Mouse (Mus musculus): ENCODE measurements at regions not wholly inside any gene's neighbourhood (a gene's known extent, or its start where the extent isn't known, plus 50 kb on each side); places are given as distances from the start of the nearest gene placed in this dataset.

DNA sequence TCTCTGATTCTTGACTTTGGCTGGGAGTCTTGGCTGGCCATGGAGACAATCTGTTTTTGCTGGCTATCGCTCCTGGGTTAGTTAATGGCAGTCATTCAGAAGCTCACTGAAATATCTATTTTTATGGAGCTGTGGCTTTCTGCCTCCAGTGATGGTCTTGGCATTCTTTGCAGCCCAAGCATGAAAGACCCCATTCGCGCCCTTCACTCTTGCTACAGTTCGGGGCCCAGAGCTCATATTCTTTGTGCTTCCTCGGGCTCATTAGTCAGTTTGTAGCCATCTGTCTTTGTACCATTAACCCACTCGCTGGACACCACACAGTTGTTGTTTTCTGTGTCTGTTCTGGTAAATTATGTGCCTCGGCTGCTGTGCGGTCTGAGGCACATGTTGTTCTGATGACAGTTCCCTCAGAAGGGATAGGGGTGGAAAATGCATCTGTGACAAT lies 290.4 kb downstream of the Lmo7 start:
- no peaks in the 10 kb centered on the region for H3K4me1 ChIP-seq (ENCODE audit: control insufficient read depth, insufficient read depth, low read length)
- H3K9ac ChIP-seq (ENCODE audit: low read depth, low read length), result no peak overlapping the region
- H3K27me3 ChIP-seq (ENCODE audit: control insufficient read depth, insufficient read depth, low read length), result no peaks in the 10 kb centered on the region
- H3K9me3 ChIP-seq (ENCODE audit: control insufficient read depth, low read length), result no peaks in the 10 kb centered on the region
- no peak overlapping the region for H3K4me2 ChIP-seq (replicated peaks; ENCODE audit: low read depth, low read length)
- H3K27ac ChIP-seq (ENCODE audit: low read depth, low read length), result no peak overlapping the region
- H3K4me3 ChIP-seq (ENCODE audit: low read length), result no peak overlapping the region
- 55% methylated on average over 8 of the region's 8 CpGs for WGBS
- no peak; the same call in 1 of the 2 replicates for ATAC-seq (ENCODE audit: low FRiP score, low TSS enrichment)
- no peaks in the 10 kb centered on the region for H3K36me3 ChIP-seq (ENCODE audit: control insufficient read depth, insufficient read depth, low read length)

DNA sequence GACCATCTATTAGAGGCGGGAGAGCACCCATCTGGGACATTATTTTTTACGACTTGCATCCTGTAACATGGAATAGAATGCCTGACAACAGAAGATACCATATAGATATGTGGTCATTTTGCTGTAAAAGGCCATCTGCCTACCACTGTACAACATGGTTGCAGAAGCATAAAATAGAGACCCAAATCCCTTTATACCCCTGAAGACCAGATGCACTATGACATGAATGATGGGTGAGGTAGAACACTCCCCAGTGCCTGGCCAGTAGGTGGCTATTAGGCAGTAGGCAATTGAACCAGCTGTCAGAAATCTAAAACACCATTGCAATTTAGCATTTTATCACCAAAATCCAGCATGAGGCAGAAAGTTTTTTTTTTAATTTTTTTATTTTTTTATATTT lies 289.6 kb downstream of the Lmo7 start:
- WGBS, result 83% methylated on average over 2 of the region's 2 CpGs
- no peaks in the 10 kb centered on the region for H3K9me3 ChIP-seq (ENCODE audit: control insufficient read depth, low read length)
- no peaks in the 10 kb centered on the region for H3K36me3 ChIP-seq (ENCODE audit: control insufficient read depth, insufficient read depth, low read length)
- no peak overlapping the region for H3K4me3 ChIP-seq (ENCODE audit: low read length)
- no peak for ATAC-seq (ENCODE audit: low FRiP score, low TSS enrichment)
- H3K27ac ChIP-seq (ENCODE audit: low read depth, low read length), result no peak overlapping the region
- H3K4me2 ChIP-seq (replicated peaks; ENCODE audit: low read depth, low read length), result no peak overlapping the region
- H3K4me1 ChIP-seq (ENCODE audit: control insufficient read depth, insufficient read depth, low read length), result no peaks in the 10 kb centered on the region
- no peaks in the 10 kb centered on the region for H3K27me3 ChIP-seq (ENCODE audit: control insufficient read depth, insufficient read depth, low read length)
- H3K9ac ChIP-seq (ENCODE audit: low read depth, low read length), result no peak overlapping the region

DNA sequence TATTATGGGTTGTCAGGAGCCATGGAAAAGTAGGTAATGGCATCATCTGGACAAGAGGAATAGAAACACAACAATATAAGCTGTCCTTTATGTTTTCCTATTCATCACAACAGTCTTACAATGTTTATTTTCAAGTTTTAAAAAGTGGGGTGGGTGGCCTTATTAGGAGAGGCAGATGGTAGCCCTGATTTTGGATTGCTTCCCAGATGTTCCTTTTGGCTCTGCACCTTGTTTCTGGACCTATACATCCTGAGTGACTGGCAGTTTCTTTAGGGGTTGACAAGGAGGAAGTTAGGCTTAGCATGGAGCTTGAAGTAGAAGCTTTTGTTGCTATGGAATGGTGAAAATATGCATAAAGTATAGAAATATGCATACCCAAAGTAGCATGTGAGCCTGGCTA lies 286.8 kb downstream of the Lmo7 start:
- Histone ChIP-seq H3K4me3 (ENCODE audit: low read length) (no peak overlapping the region), H3K27ac (ENCODE audit: low read depth, low read length) (no peak overlapping the region), H3K9ac (ENCODE audit: low read depth, low read length) (no peak overlapping the region), H3K9me3 (ENCODE audit: control insufficient read depth, low read length) (no peaks in the 10 kb centered on the region), H3K4me2 (replicated peaks; ENCODE audit: low read depth, low read length) (no peak overlapping the region), H3K36me3 (ENCODE audit: control insufficient read depth, insufficient read depth, low read length) (no peaks in the 10 kb centered on the region), H3K4me1 (ENCODE audit: control insufficient read depth, insufficient read depth, low read length) (no peaks in the 10 kb centered on the region), H3K27me3 (ENCODE audit: control insufficient read depth, insufficient read depth, low read length) (no peaks in the 10 kb centered on the region)
- ATAC-seq (ENCODE audit: low FRiP score, low TSS enrichment), result no peak

GRCm38 (mm10) chr14:102014976-102015603 lies 285.3 kb downstream of the Lmo7 start:
- 68% methylated on average over 13 of the region's 13 CpGs for WGBS
- Histone ChIP-seq H3K27me3 (ENCODE audit: control insufficient read depth, insufficient read depth, low read length) (no peaks in the 10 kb centered on the region), H3K9me3 (ENCODE audit: control insufficient read depth, low read length) (no peaks in the 10 kb centered on the region), H3K27ac (ENCODE audit: low read depth, low read length) (no peak overlapping the region), H3K4me2 (replicated peaks; ENCODE audit: low read depth, low read length) (no peak overlapping the region), H3K36me3 (ENCODE audit: control insufficient read depth, insufficient read depth, low read length) (no peaks in the 10 kb centered on the region), H3K4me3 (ENCODE audit: low read length) (no peak overlapping the region), H3K4me1 (ENCODE audit: control insufficient read depth, insufficient read depth, low read length) (no peaks in the 10 kb centered on the region), H3K9ac (ENCODE audit: low read depth, low read length) (no peak overlapping the region)
- no peak for ATAC-seq (ENCODE audit: low FRiP score, low TSS enrichment)

GRCm38 (mm10) chr14:102013238-102013637 lies 283.5 kb downstream of the Lmo7 start:
- ATAC-seq (ENCODE audit: low FRiP score, low TSS enrichment), result no peak
- WGBS, result 62% methylated on average over 3 of the region's 3 CpGs
- Histone ChIP-seq H3K4me2 (replicated peaks; ENCODE audit: low read depth, low read length) (no peak overlapping the region), H3K27me3 (ENCODE audit: control insufficient read depth, insufficient read depth, low read length) (no peaks in the 10 kb centered on the region), H3K4me1 (ENCODE audit: control insufficient read depth, insufficient read depth, low read length) (no peaks in the 10 kb centered on the region), H3K9ac (ENCODE audit: low read depth, low read length) (no peak overlapping the region), H3K9me3 (ENCODE audit: control insufficient read depth, low read length) (no peaks in the 10 kb centered on the region), H3K36me3 (ENCODE audit: control insufficient read depth, insufficient read depth, low read length) (no peaks in the 10 kb centered on the region), H3K4me3 (ENCODE audit: low read length) (no peak overlapping the region), H3K27ac (ENCODE audit: low read depth, low read length) (no peak overlapping the region)

DNA sequence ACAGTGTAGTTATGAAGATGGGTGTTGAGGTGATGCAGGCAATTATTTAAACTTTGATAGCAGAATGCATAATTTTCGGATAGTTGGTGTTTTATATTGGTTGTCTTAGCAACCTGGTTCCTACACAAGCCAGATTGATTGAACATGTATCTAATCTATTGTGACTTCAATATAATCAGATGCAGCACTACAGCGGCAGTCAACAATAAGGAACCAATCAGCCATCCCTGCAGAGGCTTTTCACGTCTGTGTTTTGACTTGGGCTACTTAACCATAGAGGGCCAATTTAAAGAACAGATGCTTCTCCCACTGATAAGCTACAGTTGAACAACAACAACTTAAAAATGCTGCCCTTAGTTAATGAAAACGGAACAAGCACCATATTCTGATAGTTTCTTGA lies 267.8 kb downstream of the Lmo7 start:
- no peaks in the 10 kb centered on the region for H3K36me3 ChIP-seq (ENCODE audit: control insufficient read depth, insufficient read depth, low read length)
- no peak overlapping the region for H3K27ac ChIP-seq (ENCODE audit: low read depth, low read length)
- WGBS, result 76% methylated on average over 4 of the region's 4 CpGs
- no peaks in the 10 kb centered on the region for H3K27me3 ChIP-seq (ENCODE audit: control insufficient read depth, insufficient read depth, low read length)
- no peak for ATAC-seq (ENCODE audit: low FRiP score, low TSS enrichment)
- H3K4me2 ChIP-seq (replicated peaks; ENCODE audit: low read depth, low read length), result no peak overlapping the region
- no peak overlapping the region for H3K4me3 ChIP-seq (ENCODE audit: low read length)
- H3K9me3 ChIP-seq (ENCODE audit: control insufficient read depth, low read length), result no peaks in the 10 kb centered on the region
- H3K9ac ChIP-seq (ENCODE audit: low read depth, low read length), result no peak overlapping the region
- H3K4me1 ChIP-seq (ENCODE audit: control insufficient read depth, insufficient read depth, low read length), result no peaks in the 10 kb centered on the region

DNA sequence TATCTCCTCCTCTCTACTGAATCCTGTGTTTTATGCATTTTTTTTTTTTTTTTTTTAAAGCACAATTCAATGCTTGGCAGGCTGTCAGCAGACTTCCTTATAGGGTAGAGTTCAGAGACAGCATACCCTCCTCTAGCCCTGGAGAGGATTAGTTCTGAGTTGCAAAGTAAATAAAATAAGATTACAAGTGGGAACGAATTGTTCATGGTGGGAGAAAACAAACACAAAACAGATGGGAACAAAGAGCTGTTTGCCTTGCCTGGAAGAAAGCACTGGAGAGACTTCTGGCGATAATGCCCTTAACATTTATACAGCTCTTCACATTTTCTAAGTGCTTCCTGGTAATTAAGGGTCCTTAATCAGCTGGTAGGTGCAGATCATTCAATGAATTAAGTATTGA lies 254.6 kb downstream of the Lmo7 start:
- ATAC-seq (ENCODE audit: low FRiP score, low TSS enrichment), result no peak
- Histone ChIP-seq H3K27ac (ENCODE audit: low read depth, low read length) (no peak overlapping the region), H3K4me2 (replicated peaks; ENCODE audit: low read depth, low read length) (no peak overlapping the region), H3K4me1 (ENCODE audit: control insufficient read depth, insufficient read depth, low read length) (no peaks in the 10 kb centered on the region), H3K36me3 (ENCODE audit: control insufficient read depth, insufficient read depth, low read length) (no peaks in the 10 kb centered on the region), H3K4me3 (ENCODE audit: low read length) (no peak overlapping the region), H3K27me3 (ENCODE audit: control insufficient read depth, insufficient read depth, low read length) (no peaks in the 10 kb centered on the region), H3K9ac (ENCODE audit: low read depth, low read length) (no peak overlapping the region), H3K9me3 (ENCODE audit: control insufficient read depth, low read length) (no peaks in the 10 kb centered on the region)
- 24% methylated on average over 2 of the region's 2 CpGs for WGBS

Data from kidney, embryonic 14.5 days (tissue).